Mouse (Mus musculus) G1E (cell line): ENCODE data around the gene Tceal9.

ENCODE experiments used
- CTCF ChIP-seq: IDR thresholded peaks from 2 replicates; pipeline ENCODE4 v1.5.1; 2012; ENCODE audit warnings: low read depth, low read length, inconsistent platforms, mixed read lengths
- GATA1 ChIP-seq: IDR thresholded peaks from 2 replicates; pipeline ENCODE4 v1.6.1; 2012; ENCODE audit warnings: borderline replicate concordance, low read length, inconsistent platforms, mixed read lengths
- GATA2 ChIP-seq: IDR thresholded peaks from 2 replicates; pipeline ENCODE4 v1.6.1; 2012; ENCODE audit warnings: low read depth, low read length, inconsistent platforms, borderline replicate concordance
- POLR2AphosphoS5 ChIP-seq: IDR thresholded peaks from 2 replicates; pipeline ENCODE4 v1.6.1; 2012; ENCODE audit warnings: low read depth, low read length, inconsistent platforms; ENCODE audit not compliant: insufficient replicate concordance
- TAL1 ChIP-seq: conservative IDR thresholded peaks from 2 replicates; pipeline ENCODE4 v1.6.1; 2012; ENCODE audit warnings: low read depth, low read length, inconsistent platforms, mixed read lengths

DNA sequence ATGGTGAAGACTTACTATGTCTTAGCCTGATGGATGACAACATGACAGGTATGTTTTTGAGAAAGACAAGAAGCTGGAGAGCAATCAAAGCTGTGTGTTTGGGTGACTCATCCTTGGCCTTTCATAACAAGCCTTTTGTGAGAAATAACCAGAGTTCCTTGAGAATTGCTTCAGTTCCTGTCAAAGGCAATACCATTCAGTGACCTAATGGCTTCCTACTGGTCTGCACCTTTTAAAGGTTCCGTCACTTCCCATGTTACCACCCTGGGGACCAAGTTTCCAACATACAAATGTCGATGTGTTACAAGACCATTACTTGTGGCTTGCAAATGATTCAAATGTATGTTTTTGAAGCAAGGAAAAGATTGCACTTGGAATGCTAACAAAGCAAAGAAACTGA lies 1.7 kb upstream of the Tceal9 start:
- TF ChIP-seq CTCF: no peak
- no peak for TF ChIP-seq TAL1
- no peak for TF ChIP-seq POLR2AphosphoS5
- TF ChIP-seq GATA1: no peak
- TF ChIP-seq GATA2: no peak
